Mouse (Mus musculus) heart, postnatal 0 days (tissue): Measurements from ENCODE around the gene Nacad.

ENCODE experiments used
- CTCF ChIP-seq: IDR thresholded peaks from 2 replicates; pipeline ENCODE4 v1.5.1; 2016; ENCODE audit warnings: antibody characterized with exemption, control low read depth, low read depth
- EP300 ChIP-seq: IDR thresholded peaks from 2 replicates; pipeline ENCODE4 v1.6.1; 2016; ENCODE audit warnings: antibody characterized with exemption, low read depth

GRCm38 (mm10) chr11:6558234-6558633 is 47.6 kb downstream of the Nacad start:
- no peak for TF ChIP-seq CTCF
- TF ChIP-seq EP300: no peak
